Comparison of ENCODE assay signal across 11 mouse cellular contexts in the genomic region with DNA sequence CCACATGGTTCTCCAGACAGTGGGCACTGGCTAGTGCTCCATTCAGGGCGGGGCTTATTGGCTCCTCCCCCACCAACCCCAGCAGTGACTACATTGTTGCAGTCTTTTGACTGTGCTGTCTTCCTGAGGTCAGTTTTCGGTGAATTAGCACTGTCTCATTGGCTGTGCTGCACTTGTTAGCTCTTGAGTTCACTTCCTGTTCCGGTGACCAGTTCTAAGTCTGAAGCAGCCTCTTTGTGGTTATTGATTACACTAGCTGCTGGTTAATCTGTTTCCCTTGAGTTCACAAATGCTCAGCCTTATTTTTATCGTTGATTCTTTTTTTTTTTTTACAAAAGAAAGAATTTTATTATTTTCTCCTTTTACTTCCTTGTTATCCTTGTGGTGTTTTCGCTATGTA.
"Had no signal": no experiment of that assay in that cellular context is flagged by ENCODE, and none has a peak within 500 bp of the region (broad histone marks: within the 10 kb centered on the region; RNA-seq: fewer than 3 reads in every experiment).

No protein-coding gene starts in this region.

- DNase-seq: kidney, adult 18-20 months; kidney, postnatal 25 days; lung, adult 18-20 months; lung, postnatal 10 days; lung, postnatal 36 days; retina, postnatal 1 day; right cerebral cortex, postnatal 25 days; spleen, adult 18-20 months; thymus, adult 2 months; thymus, postnatal 14 days; thymus, postnatal 4 days had no signal
